ENCODE assay signal across 11 mouse cellular contexts in genomic region chr17:71309141-71309540, GRCm38 (mm10). TPM values are rescaled to one million over a fixed set of nuclear protein-coding genes. Genes with fewer than 3 reads are reported as not detected.
DNase-seq lines count a peak whose midpoint lies in the region; ATAC-seq and TF ChIP-seq lines count a peak whose summit lies in the region.
"Had no signal": no experiment of that assay in that cellular context is flagged by ENCODE, and none has a peak within 500 bp of the region (broad histone marks: within the 10 kb centered on the region; RNA-seq: fewer than 3 reads in every experiment).

No protein-coding gene starts in this region.

- no peaks in the 10 kb centered on the region for H3K9me3 ChIP-seq in hindbrain, embryonic 14.5 days (ENCODE audit: control insufficient read depth, low read length)
- no peaks in the 10 kb centered on the region for H3K9me3 ChIP-seq in midbrain, embryonic 12.5 days

- no peaks in the 10 kb centered on the region; the same call in 1 of the 2 replicates for H3K4me1 ChIP-seq in hindbrain, embryonic 14.5 days (replicated peaks; ENCODE audit: control insufficient read depth, insufficient read depth, low read length)
- peaks cover 17% of the 10 kb centered on the region for H3K4me1 ChIP-seq in midbrain, embryonic 12.5 days

- WGBS in hindbrain, embryonic 14.5 days: 10% methylated on average over 14 of the region's 14 CpGs
- 14% methylated on average over 14 of the region's 14 CpGs for WGBS in midbrain, embryonic 12.5 days

- no peak for TF ChIP-seq CTCF in brain, embryonic 14.5 days (IDR thresholded peaks at IDR 0.05; ENCODE audit: borderline replicate concordance, extremely low read depth, insufficient read depth, insufficient read length)

- peak; percentile 86 for DNase-seq in heart, adult 11 months
- DNase-seq in heart, adult 18-20 months: no peak
- peak; percentile 21 for DNase-seq in brain, embryonic 14.5 days (ENCODE audit: low read depth)
- DNase-seq in hindbrain, embryonic 14.5 days (ENCODE audit: low spot score): no peak
- DNase-seq in adipocyte (ENCODE audit: low spot score): no peak
- no peak for DNase-seq in adrenal gland, postnatal 10 days
- DNase-seq in Muller cell, postnatal 12 days (ENCODE audit: inconsistent ontology term): no peak
- DNase-seq: B cell, adult 2 months; thymus, postnatal 25 days had no signal

- peak overlapping the region; percentile 90 for H3K4me2 ChIP-seq in hindbrain, embryonic 14.5 days (replicated peaks)
- peak overlapping the region; percentile 100 for H3K4me2 ChIP-seq in midbrain, embryonic 12.5 days (replicated peaks)

- ATAC-seq in hindbrain, embryonic 14.5 days (ENCODE audit: low FRiP score): no peak
- peak; percentile 35; the same call in 1 of the 2 replicates for ATAC-seq in midbrain, embryonic 12.5 days (ENCODE audit: low FRiP score, low read depth)
- ATAC-seq: inflammation-experienced regulatory T-cells, adult 6 months had no signal

- no peaks in the 10 kb centered on the region for H3K36me3 ChIP-seq in hindbrain, embryonic 14.5 days (replicated peaks; ENCODE audit: control insufficient read depth, insufficient read depth)
- no peaks in the 10 kb centered on the region for H3K36me3 ChIP-seq in midbrain, embryonic 12.5 days

- H3K4me3 ChIP-seq in hindbrain, embryonic 14.5 days (replicated peaks; ENCODE audit: low read length): no peak overlapping the region
- H3K4me3 ChIP-seq in midbrain, embryonic 12.5 days: peak overlapping the region; percentile 66

- peaks cover 25% of the 10 kb centered on the region for H3K27me3 ChIP-seq in hindbrain, embryonic 14.5 days (ENCODE audit: control insufficient read depth, insufficient read depth, low read length)
- peaks cover 38% of the 10 kb centered on the region for H3K27me3 ChIP-seq in midbrain, embryonic 12.5 days

- H3K9ac ChIP-seq in hindbrain, embryonic 14.5 days: no peak overlapping the region
- no peak overlapping the region for H3K9ac ChIP-seq in midbrain, embryonic 12.5 days (replicated peaks)

- H3K27ac ChIP-seq in hindbrain, embryonic 14.5 days: no peak overlapping the region
- no peak overlapping the region for H3K27ac ChIP-seq in midbrain, embryonic 12.5 days (replicated peaks)

- TF ChIP-seq POLR2A in brain, embryonic 14.5 days (IDR thresholded peaks at IDR 0.05; ENCODE audit: borderline replicate concordance, extremely low read depth, insufficient read depth, insufficient read length, poor library complexity, severe bottlenecking): no peak

RNA-seq across cellular contexts. Expression of gene Emilin2, which starts 2.6 kb away (rescaled TPM):
- total RNA-seq in heart, adult 18-20 months (2021): 10 to 100 TPM; 37.9 to 40.1 TPM
- 1.8 and 2.0 TPM in 2 replicates for polyA plus RNA-seq in brain, embryonic 14.5 days (2012; rRNA removed)
- polyA plus RNA-seq in hindbrain, embryonic 14.5 days (2014; fragmentation: Nextera tagmentation; extraction: Ambion mirVana): 2.3 and 2.5 TPM in 2 replicates
- polyA plus RNA-seq in midbrain, embryonic 12.5 days (2016; fragmentation: Nextera tagmentation; extraction: Ambion mirVana): 9.9 and 10.2 TPM in 2 replicates
- 10 to 100 TPM; 14.0 to 15.4 TPM for total RNA-seq in adrenal gland, postnatal 10 days (2021)

Comparison
In these comparisons a context has a peak if more than half of its experiments do, and no peak if none do; other contexts are left out.
1. DNase-seq: peak in heart, adult 11 months (single experiment) and brain, embryonic 14.5 days (single experiment); none in heart, adult 18-20 months (0 of 2), hindbrain, embryonic 14.5 days (single experiment), adipocyte (single experiment), adrenal gland, postnatal 10 days (single experiment) and Muller cell, postnatal 12 days (single experiment).